Mouse (Mus musculus) left cerebral cortex, adult 18-20 months (tissue): Measurements from ENCODE around the gene Timm8a1. TPM values are rescaled to one million over a fixed set of nuclear protein-coding genes. Genes with fewer than 3 reads are reported as not detected.
"Not testable (repeated sequence)": the region's sequence is repeated elsewhere in the genome, so short reads cannot be mapped to it uniquely, and the experiment has no call there.

Source experiments
- DNase-seq, 2 experiments: peaks; one replicate each; pipeline ENCODE4 v3.0.0; 2021 to 2022; ENCODE audit warnings: low spot score in 2 of 2, mixed read lengths in 1 of 2
- total RNA-seq, 2 experiments: library from RNA; stranded (reverse); gene quantifications; 2 replicates each; pipeline ENCODE4 v1.2.3; 2021

Timm8a1 gene
- total RNA-seq, 2 experiments from 2014 or later, result 14.2 to 18.6 TPM

DNA sequence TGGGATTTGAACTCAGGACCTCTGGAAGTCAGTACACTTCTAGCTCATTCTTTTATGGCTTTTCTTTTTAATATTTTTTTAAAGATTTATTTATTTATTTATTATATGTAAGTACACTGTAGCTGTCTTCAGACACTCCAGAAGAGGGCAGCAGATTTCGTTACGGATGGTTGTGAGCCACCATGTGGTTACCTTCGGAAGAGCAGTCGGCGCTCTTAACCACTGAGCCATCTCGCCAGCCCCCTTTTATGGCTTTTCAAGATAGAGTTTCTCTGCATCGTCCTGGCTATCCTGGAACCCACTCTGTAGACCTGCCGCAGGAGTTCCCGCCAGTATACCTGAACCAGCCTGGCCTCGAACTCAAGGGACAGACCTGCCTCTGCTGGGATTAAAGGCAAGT is 1.9 kb downstream of the Timm8a1 start:
- not testable (repeated sequence) for DNase-seq

DNA sequence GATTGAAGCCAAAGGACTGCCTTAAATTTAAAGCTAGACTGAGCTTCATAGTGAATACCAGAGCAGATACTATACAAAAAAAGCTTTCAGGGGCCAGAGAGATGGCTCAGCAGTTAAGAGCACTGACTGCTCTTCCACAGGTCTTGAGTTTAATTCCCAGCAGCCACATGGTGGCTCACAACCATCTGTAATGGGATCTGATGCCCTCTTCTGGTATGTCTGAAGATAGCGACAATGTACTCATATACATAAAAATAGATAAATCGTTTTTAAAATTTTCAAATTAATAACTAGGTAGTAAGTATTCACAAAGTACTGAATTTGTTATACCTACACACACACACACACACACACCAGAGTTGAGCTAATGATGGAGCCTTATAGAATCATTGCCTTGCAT is 8.3 kb downstream of the Timm8a1 start:
- no peak for DNase-seq

GRCm38 (mm10) chrX:134525260-134525659 is 16.4 kb downstream of the Timm8a1 start:
- no peak for DNase-seq

- no peak for DNase-seq
These were observed 17.9 kb downstream of the Timm8a1 start for GRCm38 (mm10) chrX:134523772-134524171.

DNA sequence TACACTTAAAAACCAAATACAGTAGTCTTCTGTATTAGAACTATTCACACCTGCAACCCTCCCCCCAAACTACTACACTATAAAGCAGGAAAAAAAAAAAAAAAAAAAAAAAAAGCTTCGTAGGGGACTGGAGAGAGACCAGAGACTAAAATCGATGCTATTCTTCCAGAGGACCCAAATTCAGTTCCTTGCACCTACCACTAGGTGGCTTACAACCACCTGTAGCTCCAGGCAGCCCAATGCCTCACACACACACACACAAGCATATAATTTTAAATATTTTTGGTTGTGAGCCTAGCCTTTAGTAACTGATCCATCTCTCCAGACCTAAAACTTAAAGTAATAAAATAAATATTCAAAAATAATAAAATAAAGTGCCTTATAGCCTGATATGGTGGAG is 32.2 kb downstream of the Timm8a1 start:
- DNase-seq, result no peak

- DNase-seq, result no peak
These were observed 33.7 kb downstream of the Timm8a1 start for GRCm38 (mm10) chrX:134507977-134508376.

DNA sequence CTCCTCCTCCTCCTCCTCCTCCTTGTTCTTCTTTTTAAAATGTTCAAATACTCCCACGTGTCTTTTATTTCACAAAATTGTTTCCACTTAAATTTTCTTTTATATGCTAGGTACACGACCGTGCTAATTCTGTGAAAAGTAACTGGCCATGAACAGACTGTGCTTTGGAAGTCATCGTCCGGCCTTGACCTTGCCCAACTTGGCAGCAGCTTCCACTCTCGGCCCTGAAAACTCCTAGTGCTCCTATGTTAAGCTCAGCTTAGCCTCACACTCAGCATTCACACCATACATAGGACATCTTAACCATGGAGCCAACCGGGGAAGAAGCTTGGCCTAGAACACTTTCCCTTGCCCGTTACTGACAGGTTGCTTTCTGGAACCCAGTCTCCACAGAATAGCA is 41.0 kb downstream of the Timm8a1 start:
- DNase-seq, result no peak

Other genes starting within 250 kb of the Timm8a1 start
- 10 to 100 TPM; 64.0 to 64.1 TPM for gene Tmem35a, start 246.6 kb downstream of the Timm8a1 start, total RNA-seq
- gene Cenpi, start 233.8 kb downstream of the Timm8a1 start, total RNA-seq, result under 1 TPM; 0.37 to 0.44 TPM
- 10 to 100 TPM; 49.4 to 55.2 TPM for gene Drp2, start 137.3 kb downstream of the Timm8a1 start, total RNA-seq
- gene Taf7l, start 65.4 kb downstream of the Timm8a1 start, total RNA-seq, result not detected
- 1 to 10 TPM in 1 of 2 experiments, under 1 TPM in 1; 0.89 to 1.3 TPM for gene Btk, start 41.7 kb upstream of the Timm8a1 start, total RNA-seq
- gene Rpl36a, start 43.8 kb upstream of the Timm8a1 start, total RNA-seq, result 100 to 1,000 TPM; 131 to 132 TPM
- 10 to 100 TPM; 11.4 to 12.1 TPM for gene Gla, start 59.3 kb upstream of the Timm8a1 start, total RNA-seq
- 100 to 1,000 TPM; 161 to 167 TPM for gene Hnrnph2, start 59.3 kb upstream of the Timm8a1 start, total RNA-seq
- gene Armcx4, start 144.7 kb upstream of the Timm8a1 start, total RNA-seq, result 10 to 100 TPM; 36.1 to 38.8 TPM
- gene Armcx1, start 176.1 kb upstream of the Timm8a1 start, total RNA-seq, result 10 to 100 TPM; 69.4 to 76.9 TPM
- 1 to 10 TPM; 5.9 to 7.3 TPM for gene Armcx6, start 209.6 kb upstream of the Timm8a1 start, total RNA-seq
- gene Armcx3, start 214.7 kb upstream of the Timm8a1 start, total RNA-seq, result 10 to 100 TPM; 70.4 to 79.8 TPM